Mouse (Mus musculus) liver, embryonic 14.5 days (tissue): ENCODE results near the gene Dennd4a. TPM values are rescaled to one million over a fixed set of nuclear protein-coding genes. Genes with fewer than 3 reads are reported as not detected.

ENCODE experiments used
- ATAC-seq: fragments of 200-750 bp; cut with Nextera tagmentation; 2 replicates; pipeline ENCODE4 v1.8.0; 2017; ENCODE audit warnings: moderate number of reproducible peaks, mild to moderate bottlenecking, moderate library complexity; ENCODE audit not compliant: insufficient read depth
- DNase-seq, 3 experiments: peaks; one replicate each; pipeline ENCODE4 v3.0.0-alpha.2; 2012 to 2013; ENCODE audit warnings: low read depth in 3 of 3, low spot score in 3 of 3
- H3K27ac ChIP-seq: fragments of 300-500 bp; sonication (generic); 2 replicates; pipeline ENCODE4 v1.5.1; 2014; ENCODE audit warnings: moderate library complexity, mild to moderate bottlenecking, control low read depth, inconsistent platforms
- H3K27me3 ChIP-seq: fragments of 300-500 bp; sonication (generic); 2 replicates; pipeline ENCODE4 v1.6.1; 2014; ENCODE audit warnings: mild to moderate bottlenecking, low read length, moderate library complexity; ENCODE audit not compliant: control insufficient read depth, insufficient read depth
- H3K36me3 ChIP-seq: fragments of 300-500 bp; sonication (generic); replicated peaks from 2 replicates; pipeline ENCODE4 v1.6.1; 2014; ENCODE audit warnings: low read depth; ENCODE audit not compliant: control insufficient read depth, insufficient read depth
- H3K4me1 ChIP-seq, 2 experiments: fragments of 200-500 bp in 1 of 2; fragments of 300-500 bp in 1 of 2; sonication (generic) in 1 of 2; replicated peaks; 2 replicates each; pipeline ENCODE4 v1.6.1; 2012 to 2014; ENCODE audit warnings: antibody characterized with exemption in 1 of 2, inconsistent platforms in 1 of 2, low read length in 1 of 2; ENCODE audit not compliant: control insufficient read depth in 2 of 2, insufficient read depth in 2 of 2
- H3K4me2 ChIP-seq: fragments of 300-500 bp; sonication (generic); 2 replicates; pipeline ENCODE4 v1.6.1; 2014; ENCODE audit warnings: low read depth, mild to moderate bottlenecking, control low read depth, moderate library complexity
- H3K4me3 ChIP-seq, 2 experiments: fragments of 200-500 bp in 1 of 2; fragments of 300-500 bp in 1 of 2; sonication (generic) in 1 of 2; 2 replicates each; pipeline ENCODE4 v1.5.1; 2012 to 2014; ENCODE audit warnings: low read depth in 2 of 2, low read length in 2 of 2, mild to moderate bottlenecking in 2 of 2, control low read depth in 1 of 2, inconsistent platforms in 1 of 2, moderate library complexity in 1 of 2; ENCODE audit not compliant: insufficient read depth in 1 of 2
- H3K9ac ChIP-seq: fragments of 300-500 bp; sonication (generic); replicated peaks from 2 replicates; pipeline ENCODE4 v1.6.1; 2014; ENCODE audit warnings: mild to moderate bottlenecking, control low read depth, moderate library complexity
- H3K9me3 ChIP-seq: fragments of 300-500 bp; sonication (generic); 2 replicates; pipeline ENCODE4 v1.6.1; 2016; ENCODE audit warnings: low read length, mixed read lengths; ENCODE audit not compliant: control insufficient read depth
- CTCF ChIP-seq: IDR thresholded peaks from 2 replicates; pipeline ENCODE4 v1.5.1; 2016; ENCODE audit warnings: antibody characterized with exemption, low read depth, control low read depth
- EP300 ChIP-seq: IDR thresholded peaks from 2 replicates; pipeline ENCODE4 v1.6.1; 2016; ENCODE audit warnings: antibody characterized with exemption, low read depth
- WGBS: fragments of 180-500 bp; shearing (Covaris S2); extraction: QIAGEN DNeasy Blood & Tissue Kit; methylation state at CpG from one replicate; pipeline ENCODE4 v1.1.7; 2014; ENCODE audit not compliant: insufficient replicate concordance; 5-methylcytosine and 5-hydroxymethylcytosine counted together
- polyA plus RNA-seq, 2 experiments: library from polyadenylated mRNA; depleted of rRNA in 1 of 2; stranded (reverse) in 1 of 2; unstranded in 1 of 2; fragments of >200 nt; fragmentation: Nextera tagmentation in 1 of 2; extraction: Ambion mirVana in 1 of 2; gene quantifications; 2 replicates each; pipeline versions ENCODE4 v1.2.1 to v1.2.3; 2012 to 2014

Dennd4a gene
- polyA plus RNA-seq, 2 experiments: 29.3 to 36.1 TPM

GRCm38 (mm10) chr9:64947483-64948095 is 136.4 kb downstream of the Dennd4a start:
- TF ChIP-seq EP300 (no peak), CTCF (no peak)

GRCm38 (mm10) chr9:64951161-64951657 is 140.1 kb downstream of the Dennd4a start, which contains the start of gene Slc24a1:
Gene Slc24a1, minus strand, starts transcription at chr9:64951607.
- ATAC-seq (no peak), DNase-seq (no peak)
- Histone ChIP-seq H3K9ac (no peak within 1 kb of the TSS), H3K9me3 (no peaks in the 10 kb centered on the region), H3K4me2 (no peak within 1 kb of the TSS), H3K4me3 (no peak within 1 kb of the TSS), H3K27me3 (no peaks in the 10 kb centered on the region; the same call in 1 of the 2 replicates), H3K36me3 (no peaks in the 10 kb centered on the region), H3K27ac (no peak within 1 kb of the TSS), H3K4me1 (peaks cover 12 to 29% of the 10 kb centered on the region in 2 experiments)
- WGBS: 46% methylated on average over 11 of the region's 11 CpGs
- TF ChIP-seq CTCF (no peak), EP300 (no peak)

More at GRCm38 (mm10) chr9:64947483-64948095, 136.4 kb downstream of the Dennd4a start:
- Histone ChIP-seq H3K4me1 (peaks cover 0 to 13% of the 10 kb centered on the region in 2 experiments; a peak in 3 of 4 replicates), H3K4me2 (no peak overlapping the region), H3K27me3 (no peaks in the 10 kb centered on the region; the same call in 1 of the 2 replicates), H3K27ac (no peak overlapping the region), H3K36me3 (no peaks in the 10 kb centered on the region), H3K9me3 (no peaks in the 10 kb centered on the region), H3K4me3 (no peak overlapping the region), H3K9ac (no peak overlapping the region)
- 68% methylated on average over 9 of the region's 9 CpGs for WGBS
- DNase-seq (no peak), ATAC-seq (no peak)

GRCm38 (mm10) chr9:64952055-64952454 is 140.9 kb downstream of the Dennd4a start:
- WGBS: 25% methylated on average over 5 of the region's 5 CpGs

GRCm38 (mm10) chr9:64953190-64953589 is 142.1 kb downstream of the Dennd4a start:
- WGBS: 12% methylated on average over 7 of the region's 7 CpGs
- DNase-seq (no peak), ATAC-seq (peak; percentile 84)
- no peak for TF ChIP-seq CTCF
- TF ChIP-seq EP300: peak; percentile 62
- H3K9me3 ChIP-seq: no peaks in the 10 kb centered on the region
- H3K4me2 ChIP-seq: 0 out of 2 replicates have a peak overlapping the region, but pooled peaks have one; percentile 23
- peaks cover 16 to 31% of the 10 kb centered on the region in 2 experiments for H3K4me1 ChIP-seq
- no peaks in the 10 kb centered on the region for H3K27me3 ChIP-seq
- no peak overlapping the region for H3K4me3 ChIP-seq
- no peak overlapping the region for H3K27ac ChIP-seq
- H3K9ac ChIP-seq: no peak overlapping the region
- no peaks in the 10 kb centered on the region for H3K36me3 ChIP-seq

More at GRCm38 (mm10) chr9:64952055-64952454, 140.9 kb downstream of the Dennd4a start:
- no peak overlapping the region for H3K4me3 ChIP-seq
- H3K36me3 ChIP-seq: no peaks in the 10 kb centered on the region
- no peak for ATAC-seq
- no peaks in the 10 kb centered on the region; the same call in 1 of the 2 replicates for H3K27me3 ChIP-seq
- no peak overlapping the region for H3K27ac ChIP-seq
- no peak for DNase-seq
- TF ChIP-seq CTCF: no peak
- no peak for TF ChIP-seq EP300
- H3K9me3 ChIP-seq: no peaks in the 10 kb centered on the region
- H3K4me2 ChIP-seq: no peak overlapping the region
- peaks cover 16 to 34% of the 10 kb centered on the region in 2 experiments for H3K4me1 ChIP-seq
- H3K9ac ChIP-seq: no peak overlapping the region

GRCm38 (mm10) chr9:64956337-64956736 is 145.2 kb downstream of the Dennd4a start:
- Histone ChIP-seq H3K9me3 (no peaks in the 10 kb centered on the region), H3K27ac (peak overlapping the region; percentile 35), H3K4me2 (peak overlapping the region; percentile 66), H3K27me3 (no peaks in the 10 kb centered on the region), H3K4me3 (peak overlapping the region; percentile 31 to 37), H3K36me3 (no peaks in the 10 kb centered on the region), H3K4me1 (peaks cover 17 to 34% of the 10 kb centered on the region in 2 experiments), H3K9ac (peak overlapping the region; percentile 53)
- DNase-seq (peak in 1 of 3 experiments; percentile 55), ATAC-seq (no peak)
- 6% methylated on average over 12 of the region's 12 CpGs for WGBS
- TF ChIP-seq EP300 (no peak), CTCF (no peak)
